Mouse (Mus musculus): ENCODE results near the gene Slc9a6. TPM values are rescaled to one million over a fixed set of nuclear protein-coding genes. Genes with fewer than 3 reads are reported as not detected.

Gene Slc9a6
- polyA plus RNA-seq, 1 experiment from 2014 or later = 6.5 TPM

DNA sequence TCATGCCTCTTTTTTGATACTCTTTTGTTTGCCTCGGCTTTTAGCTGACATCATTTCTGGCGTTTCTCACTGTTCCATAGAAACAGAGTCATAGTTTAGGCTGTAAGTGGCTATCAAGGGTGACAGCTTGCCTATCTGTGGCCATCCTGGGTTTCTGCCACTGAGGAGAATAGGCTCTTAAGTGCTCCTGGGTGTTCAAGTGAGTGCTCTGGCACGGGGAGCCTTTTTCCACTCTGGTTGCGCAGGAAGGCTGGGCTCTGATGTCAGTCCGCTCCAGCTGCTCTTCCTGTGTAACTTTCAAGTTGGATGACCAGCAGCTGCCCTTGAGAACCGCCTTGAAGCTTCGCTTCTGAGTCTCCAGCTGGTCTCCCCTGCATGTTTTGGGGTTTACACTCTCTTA lies 42.2 kb downstream of the Slc9a6 start:
- Histone ChIP-seq H3K4me3 (ENCODE audit: control insufficient read depth in 1 of 2, insufficient read depth in 1 of 2, low read depth in 1 of 2, low read length in 2 of 2) (no peak overlapping the region), H3K4me1 (ENCODE audit: control insufficient read depth in 2 of 2, insufficient read depth in 2 of 2, low read length in 2 of 2) (peaks cover 7 to 10% of the 10 kb centered on the region in 2 experiments; a peak in 3 of 4 replicates), H3K27me3 (ENCODE audit: control insufficient read depth, insufficient read depth, low read length) (no peaks in the 10 kb centered on the region), H3K4me2 (ENCODE audit: low read length) (no peak overlapping the region), H3K9ac (ENCODE audit: low read length) (no peak overlapping the region), H3K9me3 (ENCODE audit: control insufficient read depth, low read length) (no peaks in the 10 kb centered on the region), H3K36me3 (ENCODE audit: control insufficient read depth, insufficient read depth, low read length) (no peaks in the 10 kb centered on the region), H3K27ac (replicated peaks in 1 of 2; ENCODE audit: control insufficient read depth in 1 of 2, insufficient read depth in 1 of 2, low read depth in 2 of 2, low read length in 2 of 2) (peak overlapping the region; percentile 84 to 93)
- peak; percentile 71; the same call in 1 of the 2 replicates for ATAC-seq (ENCODE audit: insufficient number of reproducible peaks, insufficient read depth, low FRiP score, low read depth)
- 32% methylated on average over 7 of the region's 7 CpGs for WGBS

GRCm38 (mm10) chrX:56655686-56656085 lies 46.1 kb downstream of the Slc9a6 start:
- no peaks in the 10 kb centered on the region for H3K27me3 ChIP-seq (ENCODE audit: control insufficient read depth, insufficient read depth, low read length)
- no peaks in the 10 kb centered on the region for H3K36me3 ChIP-seq (ENCODE audit: control insufficient read depth, insufficient read depth, low read length)
- no peak overlapping the region for H3K9ac ChIP-seq (ENCODE audit: low read length)
- H3K4me2 ChIP-seq (ENCODE audit: low read length) = no peak overlapping the region
- H3K4me3 ChIP-seq (ENCODE audit: control insufficient read depth in 1 of 2, insufficient read depth in 1 of 2, low read depth in 1 of 2, low read length in 2 of 2) = no peak overlapping the region
- ATAC-seq (ENCODE audit: insufficient number of reproducible peaks, insufficient read depth, low FRiP score, low read depth) = no peak
- peaks cover 7 to 8% of the 10 kb centered on the region in 2 experiments; a peak in 3 of 4 replicates for H3K4me1 ChIP-seq (ENCODE audit: control insufficient read depth in 2 of 2, insufficient read depth in 2 of 2, low read length in 2 of 2)
- WGBS = 47% methylated on average over 2 of the region's 2 CpGs
- no peaks in the 10 kb centered on the region for H3K9me3 ChIP-seq (ENCODE audit: control insufficient read depth, low read length)
- no peak overlapping the region for H3K27ac ChIP-seq (replicated peaks in 1 of 2; ENCODE audit: control insufficient read depth in 1 of 2, insufficient read depth in 1 of 2, low read depth in 2 of 2, low read length in 2 of 2)

GRCm38 (mm10) chrX:56659286-56659685 lies 49.7 kb downstream of the Slc9a6 start:
- Histone ChIP-seq H3K27me3 (ENCODE audit: control insufficient read depth, insufficient read depth, low read length) (no peaks in the 10 kb centered on the region), H3K36me3 (ENCODE audit: control insufficient read depth, insufficient read depth, low read length) (0 out of 2 replicates have a peak, but pooled peaks cover 7% of the 10 kb centered on the region), H3K27ac (replicated peaks in 1 of 2; ENCODE audit: control insufficient read depth in 1 of 2, insufficient read depth in 1 of 2, low read depth in 2 of 2, low read length in 2 of 2) (no peak overlapping the region), H3K4me1 (ENCODE audit: control insufficient read depth in 2 of 2, insufficient read depth in 2 of 2, low read length in 2 of 2) (no peaks in the 10 kb centered on the region; a peak in 1 of 4 replicates), H3K4me3 (ENCODE audit: control insufficient read depth in 1 of 2, insufficient read depth in 1 of 2, low read depth in 1 of 2, low read length in 2 of 2) (no peak overlapping the region), H3K9ac (ENCODE audit: low read length) (no peak overlapping the region), H3K9me3 (ENCODE audit: control insufficient read depth, low read length) (no peaks in the 10 kb centered on the region), H3K4me2 (ENCODE audit: low read length) (no peak overlapping the region)
- ATAC-seq (ENCODE audit: insufficient number of reproducible peaks, insufficient read depth, low FRiP score, low read depth) = no peak
- 63% methylated on average over 2 of the region's 2 CpGs for WGBS

- no peak for ATAC-seq (ENCODE audit: insufficient number of reproducible peaks, insufficient read depth, low FRiP score, low read depth)
- 90% methylated on average over 12 of the region's 12 CpGs for WGBS
- no peak overlapping the region for H3K4me2 ChIP-seq (ENCODE audit: low read length)
- no peak overlapping the region for H3K9ac ChIP-seq (ENCODE audit: low read length)
- peaks cover 6 to 9% of the 10 kb centered on the region in 2 experiments; a peak in 3 of 4 replicates for H3K4me1 ChIP-seq (ENCODE audit: control insufficient read depth in 2 of 2, insufficient read depth in 2 of 2, low read length in 2 of 2)
- H3K36me3 ChIP-seq (ENCODE audit: control insufficient read depth, insufficient read depth, low read length) = 0 out of 2 replicates have a peak, but pooled peaks cover 7% of the 10 kb centered on the region
- no peaks in the 10 kb centered on the region for H3K9me3 ChIP-seq (ENCODE audit: control insufficient read depth, low read length)
- H3K27me3 ChIP-seq (ENCODE audit: control insufficient read depth, insufficient read depth, low read length) = no peaks in the 10 kb centered on the region
- H3K4me3 ChIP-seq (ENCODE audit: control insufficient read depth in 1 of 2, insufficient read depth in 1 of 2, low read depth in 1 of 2, low read length in 2 of 2) = no peak overlapping the region
- no peak overlapping the region for H3K27ac ChIP-seq (replicated peaks in 1 of 2; ENCODE audit: control insufficient read depth in 1 of 2, insufficient read depth in 1 of 2, low read depth in 2 of 2, low read length in 2 of 2)
Measured at GRCm38 (mm10) chrX:56661143-56661542, 51.6 kb downstream of the Slc9a6 start.

DNA sequence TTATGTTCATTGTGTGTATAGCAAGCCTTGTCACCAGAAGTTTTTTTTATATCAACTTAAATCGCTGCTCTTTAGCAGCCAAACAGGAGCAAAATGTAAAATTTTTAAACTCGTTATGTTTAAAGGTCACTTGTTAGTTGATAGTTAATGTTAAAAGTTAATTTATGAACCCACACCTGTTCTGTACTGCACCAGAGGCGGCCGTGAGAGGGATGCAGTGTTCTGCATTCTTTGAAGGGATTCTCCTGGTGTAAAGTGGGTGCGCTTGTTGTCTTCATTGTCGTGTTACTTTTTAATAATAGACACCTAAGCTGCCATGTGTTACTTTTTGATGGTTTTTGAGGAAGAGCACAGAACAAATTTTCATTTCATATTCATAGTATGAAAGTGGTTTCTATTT lies 52.8 kb downstream of the Slc9a6 start:
- Histone ChIP-seq H3K9me3 (ENCODE audit: control insufficient read depth, low read length) (no peaks in the 10 kb centered on the region), H3K4me3 (ENCODE audit: control insufficient read depth in 1 of 2, insufficient read depth in 1 of 2, low read depth in 1 of 2, low read length in 2 of 2) (no peak overlapping the region), H3K27me3 (ENCODE audit: control insufficient read depth, insufficient read depth, low read length) (no peaks in the 10 kb centered on the region), H3K9ac (ENCODE audit: low read length) (no peak overlapping the region), H3K4me1 (ENCODE audit: control insufficient read depth in 2 of 2, insufficient read depth in 2 of 2, low read length in 2 of 2) (peaks cover 6 to 12% of the 10 kb centered on the region in 2 experiments), H3K36me3 (ENCODE audit: control insufficient read depth, insufficient read depth, low read length) (0 out of 2 replicates have a peak, but pooled peaks cover 7% of the 10 kb centered on the region), H3K27ac (replicated peaks in 1 of 2; ENCODE audit: control insufficient read depth in 1 of 2, insufficient read depth in 1 of 2, low read depth in 2 of 2, low read length in 2 of 2) (no peak overlapping the region), H3K4me2 (ENCODE audit: low read length) (no peak overlapping the region)
- 83% methylated on average over 6 of the region's 6 CpGs for WGBS
- no peak for ATAC-seq (ENCODE audit: insufficient number of reproducible peaks, insufficient read depth, low FRiP score, low read depth)

- ATAC-seq (ENCODE audit: insufficient number of reproducible peaks, insufficient read depth, low FRiP score, low read depth) = no peak
- no peaks in the 10 kb centered on the region for H3K9me3 ChIP-seq (ENCODE audit: control insufficient read depth, low read length)
- no peaks in the 10 kb centered on the region for H3K27me3 ChIP-seq (ENCODE audit: control insufficient read depth, insufficient read depth, low read length)
- WGBS = 56% methylated on average over 4 of the region's 4 CpGs
- H3K4me1 ChIP-seq (ENCODE audit: control insufficient read depth in 2 of 2, insufficient read depth in 2 of 2, low read length in 2 of 2) = peaks cover 8 to 12% of the 10 kb centered on the region in 2 experiments
- H3K36me3 ChIP-seq (ENCODE audit: control insufficient read depth, insufficient read depth, low read length) = 0 out of 2 replicates have a peak, but pooled peaks cover 7% of the 10 kb centered on the region
- H3K4me3 ChIP-seq (ENCODE audit: control insufficient read depth in 1 of 2, insufficient read depth in 1 of 2, low read depth in 1 of 2, low read length in 2 of 2) = no peak overlapping the region
- no peak overlapping the region for H3K9ac ChIP-seq (ENCODE audit: low read length)
- H3K27ac ChIP-seq (replicated peaks in 1 of 2; ENCODE audit: control insufficient read depth in 1 of 2, insufficient read depth in 1 of 2, low read depth in 2 of 2, low read length in 2 of 2) = no peak overlapping the region
- H3K4me2 ChIP-seq (ENCODE audit: low read length) = no peak overlapping the region
Measured at GRCm38 (mm10) chrX:56663377-56663776, 53.8 kb downstream of the Slc9a6 start.

GRCm38 (mm10) chrX:56665226-56665973 lies 55.8 kb downstream of the Slc9a6 start:
- Histone ChIP-seq H3K9me3 (ENCODE audit: control insufficient read depth, low read length) (no peaks in the 10 kb centered on the region), H3K4me2 (ENCODE audit: low read length) (no peak overlapping the region), H3K27me3 (ENCODE audit: control insufficient read depth, insufficient read depth, low read length) (no peaks in the 10 kb centered on the region), H3K36me3 (ENCODE audit: control insufficient read depth, insufficient read depth, low read length) (0 out of 2 replicates have a peak, but pooled peaks cover 7% of the 10 kb centered on the region), H3K27ac (replicated peaks in 1 of 2; ENCODE audit: control insufficient read depth in 1 of 2, insufficient read depth in 1 of 2, low read depth in 2 of 2, low read length in 2 of 2) (peak overlapping the region; percentile 57 to 61), H3K9ac (ENCODE audit: low read length) (no peak overlapping the region), H3K4me1 (ENCODE audit: control insufficient read depth in 2 of 2, insufficient read depth in 2 of 2, low read length in 2 of 2) (peaks cover 8 to 12% of the 10 kb centered on the region in 2 experiments), H3K4me3 (ENCODE audit: control insufficient read depth in 1 of 2, insufficient read depth in 1 of 2, low read depth in 1 of 2, low read length in 2 of 2) (no peak overlapping the region)
- 50% methylated on average over 8 of the region's 8 CpGs for WGBS
- no peak for ATAC-seq (ENCODE audit: insufficient number of reproducible peaks, insufficient read depth, low FRiP score, low read depth)
